Mouse (Mus musculus): ENCODE data around the gene Glt6d1. TPM values are rescaled to one million over a fixed set of nuclear protein-coding genes. Genes with fewer than 3 reads are reported as not detected.

Glt6d1 gene
- polyA plus RNA-seq, 1 experiment from 2014 or later, result not detected

GRCm38 (mm10) chr2:25850330-25850729 is 34.7 kb upstream of the Glt6d1 start:
- ATAC-seq (ENCODE audit: low FRiP score) (no peak), DNase-seq (ENCODE audit: low spot score) (no peak)
- Histone ChIP-seq H3K27me3 (ENCODE audit: control insufficient read depth, insufficient read depth, low read length) (no peaks in the 10 kb centered on the region), H3K4me2 (replicated peaks) (no peak overlapping the region), H3K9me3 (ENCODE audit: control insufficient read depth, low read length) (no peaks in the 10 kb centered on the region), H3K27ac (no peak overlapping the region), H3K9ac (no peak overlapping the region), H3K4me1 (replicated peaks; ENCODE audit: control insufficient read depth, insufficient read depth, low read length) (no peaks in the 10 kb centered on the region), H3K36me3 (replicated peaks; ENCODE audit: control insufficient read depth, insufficient read depth) (no peaks in the 10 kb centered on the region), H3K4me3 (replicated peaks; ENCODE audit: low read length) (no peak overlapping the region)
- 13% methylated on average over 4 of the region's 4 CpGs for WGBS

- Histone ChIP-seq H3K4me1 (replicated peaks; ENCODE audit: control insufficient read depth, insufficient read depth, low read length) (no peaks in the 10 kb centered on the region), H3K27me3 (ENCODE audit: control insufficient read depth, insufficient read depth, low read length) (no peaks in the 10 kb centered on the region), H3K4me3 (replicated peaks; ENCODE audit: low read length) (no peak within 1 kb of the TSS), H3K4me2 (replicated peaks) (no peak within 1 kb of the TSS), H3K9me3 (ENCODE audit: control insufficient read depth, low read length) (no peaks in the 10 kb centered on the region), H3K36me3 (replicated peaks; ENCODE audit: control insufficient read depth, insufficient read depth) (no peaks in the 10 kb centered on the region), H3K9ac (no peak within 1 kb of the TSS), H3K27ac (no peak within 1 kb of the TSS)
- ATAC-seq (ENCODE audit: low FRiP score) (no peak), DNase-seq (ENCODE audit: low spot score) (no peak)
- WGBS, result 87% methylated on average over 16 of the region's 16 CpGs
Measured at GRCm38 (mm10) chr2:25847226-25847625, 31.6 kb upstream of the Glt6d1 start, which contains the start of gene Sohlh1. TSS of gene Sohlh1 (minus strand) at chr2:25847248.

GRCm38 (mm10) chr2:25846516-25846915 is 30.9 kb upstream of the Glt6d1 start:
- no peak for DNase-seq (ENCODE audit: low spot score)

GRCm38 (mm10) chr2:25844097-25844496 is 28.4 kb upstream of the Glt6d1 start:
- Histone ChIP-seq H3K36me3 (replicated peaks; ENCODE audit: control insufficient read depth, insufficient read depth) (no peaks in the 10 kb centered on the region), H3K27ac (no peak overlapping the region), H3K4me1 (replicated peaks; ENCODE audit: control insufficient read depth, insufficient read depth, low read length) (no peaks in the 10 kb centered on the region), H3K4me3 (replicated peaks; ENCODE audit: low read length) (no peak overlapping the region), H3K9ac (no peak overlapping the region), H3K4me2 (replicated peaks) (no peak overlapping the region), H3K27me3 (ENCODE audit: control insufficient read depth, insufficient read depth, low read length) (no peaks in the 10 kb centered on the region), H3K9me3 (ENCODE audit: control insufficient read depth, low read length) (no peaks in the 10 kb centered on the region)
- 92% methylated on average over 3 of the region's 3 CpGs for WGBS
- DNase-seq (ENCODE audit: low spot score) (no peak), ATAC-seq (ENCODE audit: low FRiP score) (no peak)

More at GRCm38 (mm10) chr2:25846516-25846915, 30.9 kb upstream of the Glt6d1 start:
- H3K4me1 ChIP-seq (replicated peaks; ENCODE audit: control insufficient read depth, insufficient read depth, low read length), result no peaks in the 10 kb centered on the region
- H3K9me3 ChIP-seq (ENCODE audit: control insufficient read depth, low read length), result no peaks in the 10 kb centered on the region
- no peak overlapping the region for H3K4me2 ChIP-seq (replicated peaks)
- no peak overlapping the region for H3K9ac ChIP-seq
- H3K4me3 ChIP-seq (replicated peaks; ENCODE audit: low read length), result no peak overlapping the region
- no peak overlapping the region for H3K27ac ChIP-seq
- H3K27me3 ChIP-seq (ENCODE audit: control insufficient read depth, insufficient read depth, low read length), result no peaks in the 10 kb centered on the region
- 82% methylated on average over 8 of the region's 8 CpGs for WGBS
- no peaks in the 10 kb centered on the region for H3K36me3 ChIP-seq (replicated peaks; ENCODE audit: control insufficient read depth, insufficient read depth)
- ATAC-seq (ENCODE audit: low FRiP score), result no peak

- no peak overlapping the region for H3K4me2 ChIP-seq (replicated peaks)
- H3K9ac ChIP-seq, result no peak overlapping the region
- no peaks in the 10 kb centered on the region for H3K27me3 ChIP-seq (ENCODE audit: control insufficient read depth, insufficient read depth, low read length)
- no peak overlapping the region for H3K27ac ChIP-seq
- no peaks in the 10 kb centered on the region for H3K4me1 ChIP-seq (replicated peaks; ENCODE audit: control insufficient read depth, insufficient read depth, low read length)
- DNase-seq (ENCODE audit: low spot score) (no peak), ATAC-seq (ENCODE audit: low FRiP score) (no peak)
- H3K4me3 ChIP-seq (replicated peaks; ENCODE audit: low read length), result no peak overlapping the region
- no peaks in the 10 kb centered on the region for H3K36me3 ChIP-seq (replicated peaks; ENCODE audit: control insufficient read depth, insufficient read depth)
- H3K9me3 ChIP-seq (ENCODE audit: control insufficient read depth, low read length), result no peaks in the 10 kb centered on the region
- 60% methylated on average over 1 of the region's 1 CpGs for WGBS
Measured at GRCm38 (mm10) chr2:25842758-25843157, 27.1 kb upstream of the Glt6d1 start.

- Histone ChIP-seq H3K36me3 (replicated peaks; ENCODE audit: control insufficient read depth, insufficient read depth) (no peaks in the 10 kb centered on the region), H3K9me3 (ENCODE audit: control insufficient read depth, low read length) (no peaks in the 10 kb centered on the region), H3K27ac (no peak overlapping the region), H3K9ac (no peak overlapping the region), H3K4me3 (replicated peaks; ENCODE audit: low read length) (no peak overlapping the region), H3K4me1 (replicated peaks; ENCODE audit: control insufficient read depth, insufficient read depth, low read length) (no peaks in the 10 kb centered on the region), H3K4me2 (replicated peaks) (no peak overlapping the region), H3K27me3 (ENCODE audit: control insufficient read depth, insufficient read depth, low read length) (no peaks in the 10 kb centered on the region)
- ATAC-seq (ENCODE audit: low FRiP score), result no peak
- 71% methylated on average over 4 of the region's 4 CpGs for WGBS
- no peak for DNase-seq (ENCODE audit: low spot score)
Measured at GRCm38 (mm10) chr2:25842161-25842560, 26.5 kb upstream of the Glt6d1 start.

GRCm38 (mm10) chr2:25836291-25836690 is 20.6 kb upstream of the Glt6d1 start:
- H3K27ac ChIP-seq, result no peak overlapping the region
- no peak overlapping the region for H3K4me2 ChIP-seq (replicated peaks)
- peak; percentile 90 for DNase-seq (ENCODE audit: low spot score)
- no peaks in the 10 kb centered on the region for H3K36me3 ChIP-seq (replicated peaks; ENCODE audit: control insufficient read depth, insufficient read depth)
- no peaks in the 10 kb centered on the region; the same call in 1 of the 2 replicates for H3K27me3 ChIP-seq (ENCODE audit: control insufficient read depth, insufficient read depth, low read length)
- H3K9me3 ChIP-seq (ENCODE audit: control insufficient read depth, low read length), result no peaks in the 10 kb centered on the region
- no peak overlapping the region for H3K4me3 ChIP-seq (replicated peaks; ENCODE audit: low read length)
- ATAC-seq (ENCODE audit: low FRiP score), result 0 out of 2 replicates have a peak, but pooled peaks have one; percentile 59
- no peaks in the 10 kb centered on the region for H3K4me1 ChIP-seq (replicated peaks; ENCODE audit: control insufficient read depth, insufficient read depth, low read length)
- WGBS, result 49% methylated on average over 5 of the region's 5 CpGs
- H3K9ac ChIP-seq, result no peak overlapping the region

- 86% methylated on average over 3 of the region's 3 CpGs for WGBS
- ATAC-seq (ENCODE audit: low FRiP score) (no peak), DNase-seq (ENCODE audit: low spot score) (no peak)
- Histone ChIP-seq H3K9ac (no peak overlapping the region), H3K27ac (no peak overlapping the region), H3K27me3 (ENCODE audit: control insufficient read depth, insufficient read depth, low read length) (no peaks in the 10 kb centered on the region; the same call in 1 of the 2 replicates), H3K4me1 (replicated peaks; ENCODE audit: control insufficient read depth, insufficient read depth, low read length) (no peaks in the 10 kb centered on the region), H3K36me3 (replicated peaks; ENCODE audit: control insufficient read depth, insufficient read depth) (no peaks in the 10 kb centered on the region), H3K9me3 (ENCODE audit: control insufficient read depth, low read length) (no peaks in the 10 kb centered on the region), H3K4me2 (replicated peaks) (no peak overlapping the region), H3K4me3 (replicated peaks; ENCODE audit: low read length) (no peak overlapping the region)
Measured at GRCm38 (mm10) chr2:25830786-25831185, 15.1 kb upstream of the Glt6d1 start.

- Histone ChIP-seq H3K27me3 (ENCODE audit: control insufficient read depth, insufficient read depth, low read length) (no peaks in the 10 kb centered on the region), H3K36me3 (replicated peaks; ENCODE audit: control insufficient read depth, insufficient read depth) (no peaks in the 10 kb centered on the region), H3K4me3 (replicated peaks; ENCODE audit: low read length) (no peak overlapping the region), H3K9me3 (ENCODE audit: control insufficient read depth, low read length) (no peaks in the 10 kb centered on the region), H3K4me2 (replicated peaks) (no peak overlapping the region), H3K4me1 (replicated peaks; ENCODE audit: control insufficient read depth, insufficient read depth, low read length) (no peaks in the 10 kb centered on the region), H3K9ac (no peak overlapping the region), H3K27ac (no peak overlapping the region)
- ATAC-seq (ENCODE audit: low FRiP score) (no peak), DNase-seq (ENCODE audit: low spot score) (no peak)
- 79% methylated on average over 8 of the region's 8 CpGs for WGBS
Measured at GRCm38 (mm10) chr2:25828344-25828947, 12.8 kb upstream of the Glt6d1 start.

- no peak for ATAC-seq (ENCODE audit: low FRiP score)
- H3K9me3 ChIP-seq (ENCODE audit: control insufficient read depth, low read length), result no peaks in the 10 kb centered on the region
- no peak for DNase-seq (ENCODE audit: low spot score)
- no peak overlapping the region for H3K4me3 ChIP-seq (replicated peaks; ENCODE audit: low read length)
- 91% methylated on average over 3 of the region's 3 CpGs for WGBS
- H3K27ac ChIP-seq, result no peak overlapping the region
- no peak overlapping the region for H3K4me2 ChIP-seq (replicated peaks)
- no peak overlapping the region for H3K9ac ChIP-seq
- no peaks in the 10 kb centered on the region for H3K4me1 ChIP-seq (replicated peaks; ENCODE audit: control insufficient read depth, insufficient read depth, low read length)
- no peaks in the 10 kb centered on the region for H3K36me3 ChIP-seq (replicated peaks; ENCODE audit: control insufficient read depth, insufficient read depth)
- no peaks in the 10 kb centered on the region for H3K27me3 ChIP-seq (ENCODE audit: control insufficient read depth, insufficient read depth, low read length)
Measured at GRCm38 (mm10) chr2:25824751-25825150, 9.1 kb upstream of the Glt6d1 start.
